Mouse (Mus musculus) midbrain, embryonic 14.5 days (tissue): ENCODE measurements at regions not wholly inside any gene's neighbourhood (a gene's known extent, or its start where the extent isn't known, plus 50 kb on each side); places are given as distances from the start of the nearest gene placed in this dataset.

Source experiments
- ATAC-seq: fragments of 200-750 bp; cut with Nextera tagmentation; 2 replicates; pipeline ENCODE4 v1.8.0; 2017; ENCODE audit warnings: moderate number of reproducible peaks, moderate library complexity; ENCODE audit not compliant: low FRiP score, low TSS enrichment
- DNase-seq: peaks from one replicate; pipeline ENCODE4 v3.0.0-alpha.2; 2015
- H3K27ac ChIP-seq: fragments of 300-500 bp; sonication (generic); replicated peaks from 2 replicates; pipeline ENCODE4 v1.5.1; 2014; ENCODE audit warnings: mild to moderate bottlenecking, low read depth, low read length, moderate library complexity
- H3K27me3 ChIP-seq: fragments of 300-500 bp; sonication (generic); 2 replicates; pipeline ENCODE4 v1.6.1; 2014; ENCODE audit warnings: low read length, control low read depth, mixed read lengths; ENCODE audit not compliant: control insufficient read depth, insufficient read depth
- H3K36me3 ChIP-seq: fragments of 300-500 bp; sonication (generic); 2 replicates; pipeline ENCODE4 v1.6.1; 2014; ENCODE audit warnings: low read length, control low read depth; ENCODE audit not compliant: control insufficient read depth, insufficient read depth
- H3K4me1 ChIP-seq: fragments of 300-500 bp; sonication (generic); 2 replicates; pipeline ENCODE4 v1.6.1; 2014; ENCODE audit warnings: mild to moderate bottlenecking, antibody characterized with exemption, low read length, control low read depth; ENCODE audit not compliant: control insufficient read depth, insufficient read depth
- H3K4me2 ChIP-seq: fragments of 300-500 bp; sonication (generic); 2 replicates; pipeline ENCODE4 v1.6.1; 2014; ENCODE audit warnings: mild to moderate bottlenecking, low read length, moderate library complexity
- H3K4me3 ChIP-seq: fragments of 300-500 bp; sonication (generic); replicated peaks from 2 replicates; pipeline ENCODE4 v1.5.1; 2014; ENCODE audit warnings: low read depth, low read length
- H3K9ac ChIP-seq: fragments of 300-500 bp; sonication (generic); replicated peaks from 2 replicates; pipeline ENCODE4 v1.6.1; 2014; ENCODE audit warnings: mild to moderate bottlenecking, low read length, moderate library complexity
- H3K9me3 ChIP-seq: fragments of 300-500 bp; sonication (generic); 2 replicates; pipeline ENCODE4 v1.6.1; 2016; ENCODE audit warnings: low read length, control low read depth, mixed read lengths; ENCODE audit not compliant: control insufficient read depth
- WGBS: fragments of 180-500 bp; shearing (Covaris S2); extraction: QIAGEN DNeasy Blood & Tissue Kit; methylation state at CpG from one replicate; pipeline ENCODE4 v1.1.7; 2014; 5-methylcytosine and 5-hydroxymethylcytosine counted together

GRCm38 (mm10) chr1:79056676-79057262 is 240.2 kb downstream of the Kcne4 start:
- no peak for ATAC-seq
- H3K27ac ChIP-seq, result no peak overlapping the region
- no peak overlapping the region for H3K4me2 ChIP-seq
- no peaks in the 10 kb centered on the region for H3K4me1 ChIP-seq
- H3K27me3 ChIP-seq, result no peaks in the 10 kb centered on the region
- H3K9ac ChIP-seq, result no peak overlapping the region
- no peaks in the 10 kb centered on the region for H3K36me3 ChIP-seq
- WGBS, result 50% methylated on average over 1 of the region's 1 CpGs
- H3K4me3 ChIP-seq, result no peak overlapping the region
- peak; percentile 5 for DNase-seq
- H3K9me3 ChIP-seq, result no peaks in the 10 kb centered on the region

GRCm38 (mm10) chr1:79080231-79080630 is 263.7 kb downstream of the Kcne4 start:
- WGBS, result 85% methylated on average over 1 of the region's 1 CpGs

More at GRCm38 (mm10) chr1:79080231-79080630, 263.7 kb downstream of the Kcne4 start:
- H3K36me3 ChIP-seq, result no peaks in the 10 kb centered on the region
- H3K9ac ChIP-seq, result no peak overlapping the region
- no peak overlapping the region for H3K4me2 ChIP-seq
- no peak overlapping the region for H3K27ac ChIP-seq
- ATAC-seq (no peak), DNase-seq (no peak)
- H3K4me1 ChIP-seq, result no peaks in the 10 kb centered on the region
- no peaks in the 10 kb centered on the region for H3K9me3 ChIP-seq
- no peak overlapping the region for H3K4me3 ChIP-seq
- H3K27me3 ChIP-seq, result no peaks in the 10 kb centered on the region
